In the genomic region with DNA sequence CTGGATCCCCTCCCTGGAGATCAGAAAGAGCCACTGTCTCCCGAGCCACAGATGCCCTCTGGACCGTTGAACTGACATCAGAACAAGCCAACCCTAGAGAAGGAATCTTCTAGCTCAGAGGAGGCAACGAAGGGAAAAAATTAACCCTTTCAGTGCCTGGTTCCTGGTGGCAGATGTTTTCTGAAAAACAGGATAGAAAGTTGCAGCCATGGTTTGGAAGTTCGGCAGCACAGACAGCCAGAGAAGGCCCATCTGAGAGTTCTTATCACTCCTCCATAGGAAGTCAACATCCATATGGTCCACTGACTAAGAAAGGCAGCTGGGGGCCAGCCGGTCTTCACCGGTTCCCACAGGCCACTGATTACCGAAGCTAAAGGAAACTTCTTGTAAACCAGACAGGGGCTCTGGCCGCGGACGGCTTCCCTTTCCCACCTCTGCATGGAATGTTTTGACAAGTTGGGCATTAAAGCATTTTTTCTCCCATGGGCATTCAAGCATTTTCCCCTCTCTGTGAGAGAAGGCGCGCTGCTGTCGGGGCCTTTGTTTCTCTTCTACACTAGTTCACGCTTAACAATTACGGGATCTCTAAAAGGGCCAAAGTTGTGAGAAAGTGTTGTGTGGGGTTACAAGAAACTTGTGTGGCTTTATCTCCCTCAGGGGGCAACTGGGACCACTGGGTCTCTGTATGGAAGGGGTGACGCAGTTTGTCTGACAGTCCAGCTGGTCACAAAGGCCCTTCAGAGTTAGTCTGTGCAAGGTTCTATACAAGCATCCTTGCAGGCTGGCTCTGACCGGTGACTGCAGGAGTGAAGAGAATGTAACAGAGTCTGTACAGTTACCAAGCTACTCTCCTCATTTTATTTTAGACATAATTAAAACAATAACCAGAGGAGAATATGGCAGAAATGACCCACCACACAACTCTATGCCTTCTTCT, we compare ENCODE assay signal across 9 mouse cellular contexts. TPM values are rescaled to one million over a fixed set of nuclear protein-coding genes. Genes with fewer than 3 reads are reported as not detected.
DNase-seq lines count a peak whose midpoint lies in the region; ATAC-seq and TF ChIP-seq lines count a peak whose summit lies in the region.
"Had no signal": no experiment of that assay in that cellular context is flagged by ENCODE, and none has a peak within 500 bp of the region (broad histone marks: within the 10 kb centered on the region; RNA-seq: fewer than 3 reads in every experiment).

No protein-coding gene starts in this region.

- no peaks in the 10 kb centered on the region for H3K27me3 ChIP-seq in lung, embryonic 16.5 days (ENCODE audit: control insufficient read depth, insufficient read depth, low read depth, low read length)
- no peaks in the 10 kb centered on the region; the same call in 1 of the 2 replicates for H3K27me3 ChIP-seq in hindbrain, embryonic 13.5 days
- H3K27me3 ChIP-seq in limb, embryonic 11.5 days (ENCODE audit: control insufficient read depth, insufficient read depth, low read length): no peaks in the 10 kb centered on the region
- H3K27me3 ChIP-seq in stomach, postnatal 0 days (ENCODE audit: control insufficient read depth, insufficient read depth, low read length): no peaks in the 10 kb centered on the region

- WGBS in lung, embryonic 16.5 days: 32% methylated on average over 17 of the region's 17 CpGs
- 6% methylated on average over 17 of the region's 17 CpGs for WGBS in hindbrain, embryonic 13.5 days
- whole genome bisulfite sequencing in limb, embryonic 11.5 days: 43% methylated on average over 17 of the region's 17 CpGs
- 46% methylated on average over 17 of the region's 17 CpGs for WGBS in stomach, postnatal 0 days

- no peak for TF ChIP-seq CTCF in stomach, postnatal 0 days (IDR thresholded peaks at IDR 0.05; ENCODE audit: low read depth)

- peak overlapping the region; percentile 58 for H3K27ac ChIP-seq in lung, embryonic 16.5 days (ENCODE audit: low read length)
- H3K27ac ChIP-seq in hindbrain, embryonic 13.5 days: peak overlapping the region; percentile 52; the same call in 1 of the 2 replicates
- H3K27ac ChIP-seq in limb, embryonic 11.5 days (replicated peaks; ENCODE audit: low read depth, low read length): no peak overlapping the region
- peak overlapping the region; percentile 53 for H3K27ac ChIP-seq in stomach, postnatal 0 days (replicated peaks)

- no peak for DNase-seq in lung, adult 18-20 months
- peak; percentile 60 for DNase-seq in limb, embryonic 11.5 days (ENCODE audit: low spot score)
- DNase-seq in stomach, postnatal 0 days (ENCODE audit: low spot score): no peak
- DNase-seq in right cerebral cortex, adult 18-20 months: no peak
- DNase-seq in thymus, postnatal 0 days (ENCODE audit: low spot score): no peak

- H3K9me3 ChIP-seq in lung, embryonic 16.5 days (ENCODE audit: control insufficient read depth, low read length): no peaks in the 10 kb centered on the region
- H3K9me3 ChIP-seq in hindbrain, embryonic 13.5 days: no peaks in the 10 kb centered on the region
- H3K9me3 ChIP-seq in limb, embryonic 11.5 days (ENCODE audit: control insufficient read depth, low read length): no peaks in the 10 kb centered on the region
- no peaks in the 10 kb centered on the region for H3K9me3 ChIP-seq in stomach, postnatal 0 days (ENCODE audit: control insufficient read depth, low read length)

- H3K9ac ChIP-seq in lung, embryonic 16.5 days (ENCODE audit: low read length): peak overlapping the region; percentile 32; the same call in 1 of the 2 replicates
- no peak overlapping the region for H3K9ac ChIP-seq in hindbrain, embryonic 13.5 days
- H3K9ac ChIP-seq in limb, embryonic 11.5 days (ENCODE audit: low read length): no peak overlapping the region
- peak overlapping the region; percentile 18; the same call in 1 of the 2 replicates for H3K9ac ChIP-seq in stomach, postnatal 0 days (ENCODE audit: low read length)

- TF ChIP-seq EP300 in stomach, postnatal 0 days (optimal IDR thresholded peaks at IDR 0.05): no peak

- no peaks in the 10 kb centered on the region for H3K36me3 ChIP-seq in lung, embryonic 16.5 days (ENCODE audit: control insufficient read depth, insufficient read depth, low read length)
- no peaks in the 10 kb centered on the region for H3K36me3 ChIP-seq in hindbrain, embryonic 13.5 days
- H3K36me3 ChIP-seq in limb, embryonic 11.5 days (ENCODE audit: control insufficient read depth, insufficient read depth, low read length): no peaks in the 10 kb centered on the region
- no peaks in the 10 kb centered on the region for H3K36me3 ChIP-seq in stomach, postnatal 0 days (ENCODE audit: control insufficient read depth, insufficient read depth, low read length)

- H3K4me1 ChIP-seq in lung, embryonic 16.5 days (replicated peaks; ENCODE audit: control insufficient read depth, insufficient read depth, low read length): peaks cover 48% of the 10 kb centered on the region
- peaks cover 35% of the 10 kb centered on the region for H3K4me1 ChIP-seq in hindbrain, embryonic 13.5 days (replicated peaks)
- peaks cover 27% of the 10 kb centered on the region for H3K4me1 ChIP-seq in limb, embryonic 11.5 days (ENCODE audit: control insufficient read depth, insufficient read depth, low read length)
- peaks cover 3% of the 10 kb centered on the region; the same call in 1 of the 2 replicates for H3K4me1 ChIP-seq in stomach, postnatal 0 days (replicated peaks; ENCODE audit: control insufficient read depth, insufficient read depth)

- ATAC-seq in lung, embryonic 16.5 days (ENCODE audit: low read depth): peak; percentile 4; the same call in 1 of the 2 replicates
- no peak for ATAC-seq in hindbrain, embryonic 13.5 days (ENCODE audit: low FRiP score)
- ATAC-seq in limb, embryonic 11.5 days (ENCODE audit: insufficient number of reproducible peaks, low FRiP score, low TSS enrichment, low read depth): no peak
- ATAC-seq in stomach, postnatal 0 days (ENCODE audit: low FRiP score, low TSS enrichment): no peak
- no peak for ATAC-seq in megakaryocyte-erythroid progenitor cell, adult 5-6 weeks (replicated peaks; ENCODE audit: low FRiP score, low TSS enrichment, poor library complexity, severe bottlenecking)

- H3K4me3 ChIP-seq in lung, embryonic 16.5 days (ENCODE audit: low read length): no peak overlapping the region
- H3K4me3 ChIP-seq in hindbrain, embryonic 13.5 days: no peak overlapping the region
- H3K4me3 ChIP-seq in limb, embryonic 11.5 days (ENCODE audit: low read depth, low read length): no peak overlapping the region
- no peak overlapping the region for H3K4me3 ChIP-seq in stomach, postnatal 0 days (ENCODE audit: low read depth, low read length)

- H3K4me2 ChIP-seq in lung, embryonic 16.5 days (ENCODE audit: low read depth, low read length): no peak overlapping the region
- H3K4me2 ChIP-seq in hindbrain, embryonic 13.5 days: no peak overlapping the region
- no peak overlapping the region for H3K4me2 ChIP-seq in limb, embryonic 11.5 days (ENCODE audit: low read depth, severe bottlenecking)
- no peak overlapping the region for H3K4me2 ChIP-seq in stomach, postnatal 0 days (replicated peaks; ENCODE audit: low read depth)

RNA-seq across cellular contexts. Expression of gene Col4a1, which starts 49.9 kb away (rescaled TPM):
- polyA plus RNA-seq in lung, embryonic 16.5 days (2015; fragmentation: Nextera tagmentation; extraction: Ambion mirVana): 368 and 370 TPM in 2 replicates
- polyA plus RNA-seq in hindbrain, embryonic 13.5 days (2015; fragmentation: Nextera tagmentation; extraction: Ambion mirVana): 93.3 and 94.0 TPM in 2 replicates
- polyA plus RNA-seq in limb, embryonic 11.5 days (2014; fragmentation: Nextera tagmentation; extraction: Ambion mirVana): 103 and 115 TPM in 2 replicates
- polyA plus RNA-seq in stomach, postnatal 0 days (2015; fragmentation: Nextera tagmentation; extraction: Ambion mirVana): 96.3 and 99.0 TPM in 2 replicates
- total RNA-seq in megakaryocyte-erythroid progenitor cell, adult 5-6 weeks (2014; fragmentation: Nextera tagmentation): not detected in 2 replicates
- total RNA-seq in megakaryocyte-erythroid progenitor cell, adult 5-6 weeks (2017): 0.34 TPM in 1 of 2 replicates, not detected in the other
- polyA plus RNA-seq in thymus, postnatal 0 days (2015; fragmentation: Nextera tagmentation; extraction: Ambion mirVana): 56.0 and 57.0 TPM in 2 replicates
- total RNA-seq: neutrophil, adult 5-6 weeks had no signal

RNA-seq across cellular contexts. Expression of gene Col4a2, which starts 49.9 kb away (rescaled TPM):
- 113 and 117 TPM in 2 replicates for polyA plus RNA-seq in lung, embryonic 16.5 days (2015; fragmentation: Nextera tagmentation; extraction: Ambion mirVana)
- polyA plus RNA-seq in hindbrain, embryonic 13.5 days (2015; fragmentation: Nextera tagmentation; extraction: Ambion mirVana): 41.6 and 42.4 TPM in 2 replicates
- polyA plus RNA-seq in limb, embryonic 11.5 days (2014; fragmentation: Nextera tagmentation; extraction: Ambion mirVana): 26.5 and 28.4 TPM in 2 replicates
- 43.4 and 47.2 TPM in 2 replicates for polyA plus RNA-seq in stomach, postnatal 0 days (2015; fragmentation: Nextera tagmentation; extraction: Ambion mirVana)
- total RNA-seq in megakaryocyte-erythroid progenitor cell, adult 5-6 weeks (2014; fragmentation: Nextera tagmentation): 0.20 and 0.35 TPM in 2 replicates
- 0.56 and 0.57 TPM in 2 replicates for total RNA-seq in megakaryocyte-erythroid progenitor cell, adult 5-6 weeks (2017)
- 25.4 and 27.8 TPM in 2 replicates for polyA plus RNA-seq in thymus, postnatal 0 days (2015; fragmentation: Nextera tagmentation; extraction: Ambion mirVana)
- total RNA-seq: neutrophil, adult 5-6 weeks had no signal

Comparison
In these comparisons a context has a peak if more than half of its experiments do, and no peak if none do; other contexts are left out.
1. H3K9ac ChIP-seq: peak in lung, embryonic 16.5 days (single experiment) and stomach, postnatal 0 days (single experiment); none in hindbrain, embryonic 13.5 days (single experiment) and limb, embryonic 11.5 days (single experiment).